Comparison of ENCODE assay signal across 10 mouse cellular contexts in genomic region chr2:53083241-53083640, GRCm38 (mm10).
A peak's percentile ranks its signal among the peaks of the same experiment; 100 is the strongest.
DNase-seq lines count a peak whose midpoint lies in the region; ATAC-seq and TF ChIP-seq lines count a peak whose summit lies in the region.
"Had no signal": no experiment of that assay in that cellular context is flagged by ENCODE, and none has a peak within 500 bp of the region (broad histone marks: within the 10 kb centered on the region; RNA-seq: fewer than 3 reads in every experiment).

No protein-coding gene starts in this region.

- 28% methylated on average over 1 of the region's 1 CpGs for WGBS in kidney, embryonic 16.5 days

- H3K4me2 ChIP-seq in kidney, embryonic 16.5 days (replicated peaks; ENCODE audit: low read depth, low read length), result no peak overlapping the region
- H3K4me2 ChIP-seq: liver, embryonic 13.5 days; stomach, embryonic 15.5 days had no signal

- no peak overlapping the region for H3K27ac ChIP-seq in kidney, embryonic 16.5 days (ENCODE audit: low read length)
- no peak overlapping the region for H3K27ac ChIP-seq in MEL (ENCODE audit: control insufficient read depth, low read depth, low read length)
- H3K27ac ChIP-seq: liver, embryonic 13.5 days; stomach, embryonic 15.5 days had no signal

- no peaks in the 10 kb centered on the region for H3K9me3 ChIP-seq in kidney, embryonic 16.5 days (ENCODE audit: low read length)
- H3K9me3 ChIP-seq in MEL (replicated peaks; ENCODE audit: insufficient read depth, low read length), result no peaks in the 10 kb centered on the region
- H3K9me3 ChIP-seq: liver, embryonic 13.5 days; stomach, embryonic 15.5 days had no signal

- TF ChIP-seq EP300 in MEL (IDR thresholded peaks at IDR 0.05; ENCODE audit: low read depth in 1 of 2, low read length in 2 of 2), result no peak

- TF ChIP-seq POLR2A in MEL (IDR thresholded peaks at IDR 0.05; ENCODE audit: control insufficient read depth in 1 of 2, insufficient read depth in 1 of 2, low read depth in 1 of 2, low read length in 2 of 2, poor library complexity in 1 of 2), result no peak

- peak; percentile 39 for TF ChIP-seq RAD21 in MEL (IDR thresholded peaks at IDR 0.05; ENCODE audit: low read depth, low read length)

- DNase-seq in kidney, adult 18-20 months, result peak; percentile 15
- DNase-seq in MEL (ENCODE audit: low read depth, low spot score), result peak; percentile 21
- DNase-seq in cerebellum, postnatal 25 days, result peak; percentile 25 to 50
- DNase-seq in lung, postnatal 14 days, result peak; percentile 19
- no peak for DNase-seq in ovary, postnatal 36 days (ENCODE audit: low spot score)
- no peak for DNase-seq in left cerebral cortex, postnatal 25 days (ENCODE audit: low spot score in 2 of 2)
- DNase-seq: liver, embryonic 13.5 days had no signal

- no peaks in the 10 kb centered on the region for H3K79me2 ChIP-seq in MEL (ENCODE audit: control insufficient read depth, insufficient read depth, low read length, poor library complexity)

- no peak overlapping the region for H3K9ac ChIP-seq in kidney, embryonic 16.5 days (replicated peaks; ENCODE audit: low read length)
- no peak overlapping the region for H3K9ac ChIP-seq in MEL (ENCODE audit: control insufficient read depth, low read depth, low read length, poor library complexity, severe bottlenecking)
- H3K9ac ChIP-seq: liver, embryonic 13.5 days; stomach, embryonic 15.5 days had no signal

- no peak for ATAC-seq in kidney, embryonic 16.5 days (ENCODE audit: low FRiP score, low TSS enrichment)
- no peak for ATAC-seq in frontal cortex, adult (ENCODE audit: low TSS enrichment)

- peak; percentile 21 to 50 (median 50); a peak in 4 of 6 replicates for TF ChIP-seq CTCF in MEL (IDR thresholded peaks at IDR 0.05 in 2 of 3, conservative IDR thresholded peaks at IDR 0.05 in 1 of 3; ENCODE audit: control insufficient read depth in 1 of 3, insufficient read depth in 1 of 3, low read depth in 2 of 3, low read length in 3 of 3, poor library complexity in 1 of 3, severe bottlenecking in 1 of 3)

- no peak overlapping the region for H3K4me3 ChIP-seq in kidney, embryonic 16.5 days (ENCODE audit: low read length)
- no peak overlapping the region for H3K4me3 ChIP-seq in MEL (ENCODE audit: control insufficient read depth in 1 of 2, insufficient read depth in 1 of 2, low read depth in 2 of 2, low read length in 2 of 2)
- H3K4me3 ChIP-seq: liver, embryonic 13.5 days; stomach, embryonic 15.5 days had no signal

- H3K4me1 ChIP-seq in kidney, embryonic 16.5 days (ENCODE audit: insufficient read depth, low read length), result no peaks in the 10 kb centered on the region
- no peaks in the 10 kb centered on the region for H3K4me1 ChIP-seq in MEL (ENCODE audit: control insufficient read depth in 1 of 2, insufficient read depth in 2 of 2, low read length in 2 of 2)
- H3K4me1 ChIP-seq: liver, embryonic 13.5 days; stomach, embryonic 15.5 days had no signal

- no peaks in the 10 kb centered on the region for H3K27me3 ChIP-seq in kidney, embryonic 16.5 days (ENCODE audit: insufficient read depth, low read length)
- H3K27me3 ChIP-seq in MEL (ENCODE audit: control insufficient read depth in 1 of 2, insufficient read depth in 2 of 2, low read length in 2 of 2), result no peaks in the 10 kb centered on the region
- H3K27me3 ChIP-seq: liver, embryonic 13.5 days; stomach, embryonic 15.5 days had no signal

- intact Hi-C loops in left cerebral cortex, postnatal 25 days (cut with DNase I), result loop anchor here (2.0 to 5.0 kb wide), 2 partner anchors 76 to 226 kb away; partner anchors contain the start of gene Fmnl2

- H3K36me3 ChIP-seq in kidney, embryonic 16.5 days (ENCODE audit: insufficient read depth, low read length), result no peaks in the 10 kb centered on the region
- no peaks in the 10 kb centered on the region for H3K36me3 ChIP-seq in MEL (ENCODE audit: control insufficient read depth in 1 of 2, insufficient read depth in 2 of 2, low read length in 2 of 2)
- H3K36me3 ChIP-seq: liver, embryonic 13.5 days; stomach, embryonic 15.5 days had no signal

TF ChIP-seq in MEL, 35 proteins besides CTCF, POLR2A, EP300 and RAD21:
- TF ChIP-seq MXI1 (IDR thresholded peaks at IDR 0.05; ENCODE audit: low read depth, low read length), result no peak
- TF ChIP-seq POLR2AphosphoS2 (IDR thresholded peaks at IDR 0.05; ENCODE audit: low read length), result no peak
- TF ChIP-seq ZC3H11A (IDR thresholded peaks at IDR 0.05; ENCODE audit: low read depth, low read length), result peak; percentile 17; the same call in 1 of the 2 replicates
- TF ChIP-seq USF1 (IDR thresholded peaks at IDR 0.05; ENCODE audit: low read depth, low read length), result no peak
- no peak for TF ChIP-seq TAL1 (IDR thresholded peaks at IDR 0.05; ENCODE audit: low read length)
- no peak for TF ChIP-seq MAX (IDR thresholded peaks at IDR 0.05; ENCODE audit: low read length)
- TF ChIP-seq UBTF (IDR thresholded peaks at IDR 0.05; ENCODE audit: borderline replicate concordance, insufficient read depth, low read depth, low read length), result no peak
- no peak for TF ChIP-seq ZKSCAN1 (IDR thresholded peaks at IDR 0.05; ENCODE audit: low read depth, low read length)
- peak; percentile 63; the same call in 1 of the 2 replicates for TF ChIP-seq ZNF384 (IDR thresholded peaks at IDR 0.05; ENCODE audit: low read depth, low read length)
- TF ChIP-seq ELF1 (IDR thresholded peaks at IDR 0.05; ENCODE audit: low read depth, low read length), result no peak
- TF ChIP-seq TBP (IDR thresholded peaks at IDR 0.05; ENCODE audit: low read depth, low read length), result no peak
- TF ChIP-seq SMC3 (IDR thresholded peaks at IDR 0.05; ENCODE audit: low read depth, low read length), result peak; percentile 52
- TF ChIP-seq ZMIZ1 (IDR thresholded peaks at IDR 0.05; ENCODE audit: low read depth, low read length), result no peak

Comparison
In these comparisons a context has a peak if more than half of its experiments do, and no peak if none do; other contexts are left out.
1. DNase-seq: peak in kidney, adult 18-20 months (single experiment), MEL (single experiment), cerebellum, postnatal 25 days (2 of 2) and lung, postnatal 14 days (single experiment); none in ovary, postnatal 36 days (single experiment) and left cerebral cortex, postnatal 25 days (0 of 2).